Mouse (Mus musculus) kidney, adult 2 months (tissue): ENCODE results near the gene Trim3. TPM values are rescaled to one million over a fixed set of nuclear protein-coding genes. Genes with fewer than 3 reads are reported as not detected.

Experiments
- DNase-seq: peaks from one replicate; pipeline ENCODE4 v3.0.0; 2021
- H3K27ac ChIP-seq: fragments of 200-500 bp; 2 replicates; pipeline ENCODE4 v1.5.1; 2012; ENCODE audit warnings: low read depth, low read length, control low read depth, inconsistent platforms; ENCODE audit not compliant: insufficient read depth
- H3K27me3 ChIP-seq: fragments of 200-500 bp; replicated peaks from 2 replicates; pipeline ENCODE4 v1.6.1; 2012; ENCODE audit warnings: mild to moderate bottlenecking, moderate library complexity, low read length, inconsistent platforms; ENCODE audit not compliant: control insufficient read depth, insufficient read depth
- H3K36me3 ChIP-seq: fragments of 200-500 bp; 2 replicates; pipeline ENCODE4 v1.6.1; 2012; ENCODE audit warnings: mild to moderate bottlenecking, moderate library complexity, low read length, inconsistent platforms; ENCODE audit not compliant: control insufficient read depth, insufficient read depth
- H3K4me1 ChIP-seq: fragments of 200-500 bp; 2 replicates; pipeline ENCODE4 v1.6.1; 2011; ENCODE audit warnings: low read length; ENCODE audit not compliant: control insufficient read depth, insufficient read depth
- H3K4me3 ChIP-seq: fragments of 200-500 bp; 2 replicates; pipeline ENCODE4 v1.5.1; 2011; ENCODE audit warnings: mild to moderate bottlenecking, low read depth, low read length, control low read depth; ENCODE audit not compliant: insufficient read depth
- CTCF ChIP-seq: fragments of 200-500 bp; conservative IDR thresholded peaks from 2 replicates; pipeline ENCODE4 v1.5.1; 2011; ENCODE audit warnings: low read depth, mild to moderate bottlenecking, control low read depth, low read length, moderate library complexity, mixed read lengths; ENCODE audit not compliant: insufficient read depth, insufficient read length
- POLR2A ChIP-seq: fragments of 200-500 bp; IDR thresholded peaks from one replicate; pipeline ENCODE4 v1.6.1; 2011; ENCODE audit warnings: low read depth, low read length, control low read depth
- WGBS: fragments of 180-500 bp; shearing (Covaris S2); methylation state at CpG from one replicate; pipeline ENCODE4 v1.1.7; 2018; 5-methylcytosine and 5-hydroxymethylcytosine counted together
- polyA plus RNA-seq: library from polyadenylated mRNA; depleted of rRNA; stranded (reverse); fragments of >200 nt; gene quantifications from 2 replicates; pipeline ENCODE4 v1.2.3, GENCODE M21; 2012; rRNA removed

The Trim3 gene
- polyA plus RNA-seq = 43.9 and 62.0 TPM in 2 replicates

DNA sequence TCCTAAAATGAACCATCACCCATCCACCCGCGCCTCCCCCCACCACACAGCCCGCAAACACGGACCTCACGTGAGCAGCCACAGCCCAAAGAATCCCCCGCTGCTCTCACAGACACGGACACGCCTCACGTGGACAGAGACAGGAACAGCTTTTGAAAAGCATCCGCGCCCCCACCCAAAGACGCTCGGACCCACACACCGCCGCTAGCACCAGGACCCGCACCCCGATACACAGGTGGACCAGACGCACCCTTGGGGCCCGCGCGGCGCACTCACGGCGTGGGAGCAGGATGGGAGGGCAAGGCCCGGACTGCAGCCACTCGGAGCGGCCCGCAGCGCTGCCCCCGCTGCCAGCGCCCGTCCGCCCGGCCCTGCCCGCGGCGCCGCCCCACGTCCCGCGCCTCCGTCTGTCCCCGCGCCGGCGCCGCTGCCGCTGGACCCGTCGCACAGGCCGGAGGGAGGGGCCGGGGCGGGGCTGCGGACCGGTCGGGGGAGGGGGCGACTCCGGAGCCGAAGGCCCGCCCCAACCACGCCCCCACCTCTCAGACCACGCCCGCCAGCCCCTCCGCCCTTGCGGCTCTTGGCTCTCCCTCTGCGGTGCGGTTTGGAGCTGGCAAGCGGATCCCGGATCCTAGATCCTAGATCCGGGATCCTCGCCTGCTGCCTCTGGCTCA, at the start of gene Trim3:
Gene Trim3, minus strand, starts transcription at position 445 of the 674 bp plus-strand sequence.
- H3K4me1 ChIP-seq = peaks cover 14% of the 10 kb centered on the region
- under 1% methylated on average over 61 of the region's 71 CpGs for WGBS
- H3K27ac ChIP-seq = peak within 1 kb of the TSS; percentile 67
- H3K4me3 ChIP-seq = peak within 1 kb of the TSS; percentile 91
- TF ChIP-seq CTCF (no peak), POLR2A (no peak)
- DNase-seq = peak; percentile 95
- H3K36me3 ChIP-seq = no peaks in the 10 kb centered on the region
- H3K27me3 ChIP-seq = no peaks in the 10 kb centered on the region

DNA sequence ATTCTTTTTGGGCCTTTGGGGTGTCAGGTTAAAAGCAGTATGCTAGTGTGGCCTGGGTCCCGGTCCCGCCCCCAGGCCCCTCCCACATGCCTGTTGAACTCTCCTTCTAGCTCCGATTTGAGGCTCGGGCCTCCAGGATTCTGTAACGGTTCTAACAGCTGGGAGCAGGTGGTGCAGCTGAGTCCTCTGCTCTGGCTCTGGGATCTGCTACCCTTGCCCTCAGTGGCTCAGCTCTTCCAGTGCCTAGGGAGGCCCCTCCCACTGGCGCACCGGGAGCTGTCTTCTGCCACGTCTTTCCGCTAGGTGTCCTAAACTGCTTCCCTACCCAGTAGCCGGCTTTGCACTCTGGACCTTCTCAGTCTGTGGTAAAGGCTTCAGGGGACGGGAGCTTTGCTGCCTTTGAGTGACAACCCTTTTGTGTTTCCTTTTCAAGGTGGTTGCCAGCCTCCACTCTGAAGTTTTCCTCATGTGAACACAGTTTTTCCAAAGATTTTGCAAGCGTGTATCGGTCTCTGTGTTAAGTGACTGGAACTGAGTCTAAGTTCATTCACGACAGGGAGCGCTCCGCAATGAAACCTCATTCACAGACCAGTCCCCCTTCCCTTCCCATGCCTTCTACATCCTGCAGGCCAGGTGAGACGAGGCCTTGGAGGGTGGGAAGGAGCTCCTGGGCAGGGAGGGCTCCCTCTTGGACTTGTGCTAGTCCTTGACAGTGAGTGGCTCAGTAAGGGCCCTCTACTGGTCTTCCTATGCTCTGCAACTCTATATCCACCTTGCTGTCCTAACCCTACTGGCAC, 17.5 kb upstream of the Trim3 start, which contains the start of gene Dnhd1:
Gene Dnhd1, plus strand, starts transcription at position 189 of the 797 bp plus-strand sequence.
- TF ChIP-seq CTCF = peak; percentile 72
- TF ChIP-seq POLR2A = peak; percentile 28
- no peaks in the 10 kb centered on the region for H3K27me3 ChIP-seq
- peak; percentile 94 for DNase-seq
- H3K4me1 ChIP-seq = peaks cover 4% of the 10 kb centered on the region; the same call in 1 of the 2 replicates
- peak within 1 kb of the TSS; percentile 22; the same call in 1 of the 2 replicates for H3K27ac ChIP-seq
- 1% methylated on average over 17 of the region's 17 CpGs for WGBS
- H3K4me3 ChIP-seq = peak within 1 kb of the TSS; percentile 61
- no peaks in the 10 kb centered on the region for H3K36me3 ChIP-seq

DNA sequence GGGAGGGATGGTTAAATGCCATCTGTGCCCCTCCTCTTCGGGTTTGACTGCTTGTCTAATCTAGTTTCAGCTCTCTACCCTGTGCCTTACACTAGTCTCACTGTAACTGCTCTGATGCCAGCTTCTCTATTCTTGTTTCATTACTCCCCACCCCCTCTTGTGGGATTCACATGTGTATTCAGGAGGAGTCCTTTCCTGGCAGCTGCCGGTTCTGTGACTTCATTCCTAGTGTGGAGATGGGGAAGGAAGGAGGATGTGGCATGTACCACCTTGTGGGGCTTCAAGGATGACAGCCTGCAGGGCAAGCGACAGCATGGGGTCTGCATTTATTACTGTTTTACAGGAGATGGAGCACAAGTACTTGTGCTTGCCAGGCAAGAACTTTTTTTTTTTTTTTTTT, 8.6 kb upstream of the Trim3 start:
- no peak overlapping the region for H3K27ac ChIP-seq
- H3K4me3 ChIP-seq = no peak overlapping the region
- H3K36me3 ChIP-seq = no peaks in the 10 kb centered on the region; the same call in 1 of the 2 replicates
- no peaks in the 10 kb centered on the region for H3K27me3 ChIP-seq
- H3K4me1 ChIP-seq = no peaks in the 10 kb centered on the region; the same call in 1 of the 2 replicates
- TF ChIP-seq POLR2A (no peak), CTCF (no peak)
- WGBS = 50% methylated on average over 3 of the region's 3 CpGs
- DNase-seq = no peak

DNA sequence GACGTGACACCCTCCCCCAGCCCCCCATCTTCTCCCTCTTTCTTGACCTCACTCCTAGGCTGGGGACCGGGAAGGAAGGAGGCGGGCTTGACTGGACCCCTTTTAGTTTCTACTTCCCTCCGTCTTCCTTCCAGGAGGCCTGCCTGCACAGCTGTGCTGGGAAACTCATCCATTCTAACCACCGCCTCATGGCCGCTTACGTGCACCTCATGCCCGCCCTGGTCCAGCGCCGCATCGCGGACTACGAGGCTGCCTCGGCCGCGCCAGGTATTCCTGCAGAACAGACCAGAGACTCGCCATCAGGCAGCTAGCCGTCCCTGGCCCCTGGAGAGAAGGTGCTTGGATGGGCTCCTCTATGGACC, 7.5 kb upstream of the Trim3 start:
- Histone ChIP-seq H3K27me3 (no peaks in the 10 kb centered on the region), H3K27ac (peak overlapping the region; percentile 87), H3K4me1 (no peaks in the 10 kb centered on the region; the same call in 1 of the 2 replicates), H3K4me3 (peak overlapping the region; percentile 94), H3K36me3 (no peaks in the 10 kb centered on the region; the same call in 1 of the 2 replicates)
- peak; percentile 27 for DNase-seq
- TF ChIP-seq POLR2A = no peak
- TF ChIP-seq CTCF = no peak
- WGBS = under 1% methylated on average over 18 of the region's 18 CpGs

DNA sequence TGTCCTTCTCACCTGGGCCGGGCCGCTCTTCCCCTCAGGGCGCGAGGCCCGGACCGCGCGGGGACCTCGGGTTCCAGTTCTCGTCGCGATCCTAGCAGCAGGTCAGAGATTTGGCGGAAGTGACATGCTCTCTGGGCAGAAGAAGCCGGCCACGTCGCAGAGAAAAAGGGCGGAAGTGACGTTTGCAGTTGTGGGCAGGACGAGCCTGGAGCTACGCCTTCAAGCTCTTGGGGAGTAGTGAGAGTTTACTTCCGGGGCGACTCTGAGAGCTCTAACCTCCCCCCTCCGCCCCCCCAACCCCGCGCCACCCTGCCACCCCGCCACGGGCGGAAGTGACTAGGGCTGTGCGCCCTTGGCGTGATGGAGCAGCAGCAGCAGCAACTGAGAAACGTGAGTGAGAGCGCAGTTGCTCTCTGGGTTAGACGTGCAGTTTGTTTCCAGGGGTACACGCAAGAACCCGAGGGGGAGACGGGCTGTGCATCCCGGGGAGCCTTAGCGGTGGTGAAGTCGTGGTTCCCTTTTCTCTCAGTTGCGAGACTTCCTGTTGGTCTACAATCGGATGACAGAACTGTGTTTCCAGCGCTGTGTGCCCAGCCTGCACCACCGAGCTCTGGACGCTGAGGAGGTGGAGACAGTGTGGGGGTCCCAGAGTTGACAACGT, 7.0 kb upstream of the Trim3 start, which contains the start of the genes Arfip2 and Gm45799:
Gene Arfip2, minus strand, starts transcription at position 184 of the 661 bp plus-strand sequence.
Gene Gm45799, plus strand, starts transcription at position 320 of the 661 bp plus-strand sequence.
- TF ChIP-seq POLR2A (peak; percentile 60), CTCF (no peak)
- Histone ChIP-seq H3K27me3 (no peaks in the 10 kb centered on the region), H3K36me3 (no peaks in the 10 kb centered on the region; the same call in 1 of the 2 replicates), H3K4me3 (peak within 1 kb of the TSS; percentile 94), H3K27ac (peak within 1 kb of the TSS; percentile 87), H3K4me1 (no peaks in the 10 kb centered on the region; the same call in 1 of the 2 replicates)
- peak; percentile 99 for DNase-seq
- WGBS = under 1% methylated on average over 45 of the region's 45 CpGs

DNA sequence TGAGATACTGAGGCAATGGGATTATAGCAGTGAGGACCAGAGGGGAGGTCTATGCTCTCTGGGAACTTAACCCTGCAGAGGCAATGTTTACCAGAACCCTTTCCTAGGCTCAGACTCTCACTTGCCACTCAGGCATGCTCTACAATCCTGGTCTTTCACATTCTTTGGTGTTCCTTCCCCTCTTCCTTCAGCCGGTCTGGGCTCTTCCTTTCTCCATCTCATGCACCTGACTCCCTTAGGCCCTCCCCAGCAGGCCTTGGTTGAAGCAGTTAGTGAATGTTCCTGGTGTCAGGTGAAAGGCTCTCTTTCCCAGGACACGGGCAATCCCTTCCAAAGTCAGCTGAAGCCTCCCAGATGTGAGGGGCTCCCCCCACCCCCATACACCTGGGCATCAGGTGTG, 6.4 kb upstream of the Trim3 start, which contains the start of gene Timm10b:
Gene Timm10b, plus strand, starts transcription at position 301 of the 400 bp plus-strand sequence.
- no peak for DNase-seq
- WGBS = 0% methylated on average over 2 of the region's 2 CpGs
- peak within 1 kb of the TSS; percentile 94 for H3K4me3 ChIP-seq
- no peaks in the 10 kb centered on the region for H3K27me3 ChIP-seq
- no peaks in the 10 kb centered on the region for H3K36me3 ChIP-seq
- TF ChIP-seq POLR2A (no peak), CTCF (no peak)
- peak within 1 kb of the TSS; percentile 87 for H3K27ac ChIP-seq
- H3K4me1 ChIP-seq = no peaks in the 10 kb centered on the region; the same call in 1 of the 2 replicates
